Mouse (Mus musculus) kidney, postnatal 0 days (tissue): ENCODE data around the gene Abhd11. TPM values are rescaled to one million over a fixed set of nuclear protein-coding genes. Genes with fewer than 3 reads are reported as not detected.

Experiments
- ATAC-seq: fragments of 200-750 bp; cut with Nextera tagmentation; replicated peaks from 2 replicates; pipeline ENCODE4 v1.8.0; 2017; ENCODE audit warnings: low read depth, moderate number of reproducible peaks, moderate TSS enrichment, moderate library complexity; ENCODE audit not compliant: low FRiP score
- DNase-seq: peaks from one replicate; pipeline ENCODE4 v3.0.0-alpha.2; 2016; ENCODE audit warnings: low spot score
- H3K27ac ChIP-seq: fragments of 300-500 bp; sonication (generic); 2 replicates; pipeline ENCODE4 v1.5.1; 2014; ENCODE audit warnings: mild to moderate bottlenecking
- H3K27me3 ChIP-seq: fragments of 300-500 bp; sonication (generic); 2 replicates; pipeline ENCODE4 v1.6.1; 2014; ENCODE audit warnings: low read length, mixed read lengths; ENCODE audit not compliant: insufficient read depth
- H3K36me3 ChIP-seq: fragments of 300-500 bp; sonication (generic); 2 replicates; pipeline ENCODE4 v1.6.1; 2014; ENCODE audit warnings: low read length, mixed read lengths; ENCODE audit not compliant: insufficient read depth
- H3K4me1 ChIP-seq: fragments of 300-500 bp; sonication (generic); replicated peaks from 2 replicates; pipeline ENCODE4 v1.6.1; 2014; ENCODE audit warnings: antibody characterized with exemption, low read length, mixed read lengths; ENCODE audit not compliant: insufficient read depth
- H3K4me2 ChIP-seq: fragments of 300-500 bp; sonication (generic); 2 replicates; pipeline ENCODE4 v1.6.1; 2014; ENCODE audit warnings: mild to moderate bottlenecking, low read length, moderate library complexity, mixed read lengths
- H3K4me3 ChIP-seq: fragments of 300-500 bp; sonication (generic); replicated peaks from 2 replicates; pipeline ENCODE4 v1.5.1; 2014; ENCODE audit warnings: low read depth, low read length
- H3K9ac ChIP-seq: fragments of 300-500 bp; sonication (generic); 2 replicates; pipeline ENCODE4 v1.6.1; 2014; ENCODE audit warnings: low read depth, low read length
- H3K9me3 ChIP-seq: fragments of 300-500 bp; sonication (generic); replicated peaks from 2 replicates; pipeline ENCODE4 v1.6.1; 2016; ENCODE audit warnings: low read length, inconsistent platforms, mixed read lengths
- CTCF ChIP-seq: IDR thresholded peaks from 2 replicates; pipeline ENCODE4 v1.5.1; 2016; ENCODE audit warnings: antibody characterized with exemption, low read depth, mild to moderate bottlenecking, moderate library complexity
- WGBS: fragments of 180-500 bp; shearing (Covaris S2); extraction: QIAGEN DNeasy Blood & Tissue Kit; methylation state at CpG from one replicate; pipeline ENCODE4 v1.1.7; 2014; 5-methylcytosine and 5-hydroxymethylcytosine counted together
- polyA plus RNA-seq: library from polyadenylated mRNA; unstranded; fragments of >200 nt; fragmentation: Nextera tagmentation; extraction: Ambion mirVana; gene quantifications from 2 replicates; pipeline ENCODE4 v1.2.1, GENCODE M21; 2015

Gene Abhd11
- polyA plus RNA-seq, 1 experiment from 2014 or later = 93.7 TPM

DNA sequence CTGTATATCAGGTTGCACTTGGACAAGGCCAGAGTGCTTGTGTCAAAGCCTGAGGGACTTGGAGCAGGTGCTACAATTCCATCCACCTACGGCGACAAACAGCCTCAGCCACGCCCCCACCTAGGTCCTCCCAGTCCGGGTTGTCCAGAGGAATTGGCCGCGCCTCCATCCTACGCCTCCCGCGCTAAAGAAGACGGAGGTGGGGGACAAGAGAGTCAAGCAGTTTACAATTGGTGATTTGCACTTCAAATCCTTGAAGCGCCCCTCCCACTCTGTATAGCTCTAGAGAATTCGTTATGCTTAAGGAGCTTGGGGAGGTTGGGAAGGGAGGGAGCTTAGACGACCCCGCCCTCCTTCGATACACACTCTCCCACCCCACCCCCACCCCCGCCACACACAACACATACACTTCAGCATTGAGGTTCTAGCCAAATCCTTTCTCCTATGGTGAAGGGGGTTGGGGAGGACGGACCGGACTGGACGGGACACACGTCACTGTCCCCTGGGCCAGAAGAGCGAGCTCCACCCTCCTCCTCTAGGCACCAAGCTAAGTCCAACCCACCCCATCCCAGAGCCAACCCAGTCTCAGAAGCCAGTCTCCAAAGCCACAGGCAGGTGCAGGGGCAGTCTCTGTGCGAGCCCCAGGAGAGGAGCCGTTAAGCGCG lies 23.2 kb upstream of the Abhd11 start, which contains the start of gene Cldn3:
Gene Cldn3 (plus strand): TSS at position 582 of the 665 bp plus-strand sequence.
- Histone ChIP-seq H3K4me2 (peak within 1 kb of the TSS; percentile 57), H3K27me3 (peaks cover 29% of the 10 kb centered on the region), H3K9ac (peak within 1 kb of the TSS; percentile 63), H3K4me3 (peak within 1 kb of the TSS; percentile 35), H3K9me3 (no peaks in the 10 kb centered on the region), H3K4me1 (peaks cover 12% of the 10 kb centered on the region; the same call in 1 of the 2 replicates), H3K36me3 (no peaks in the 10 kb centered on the region), H3K27ac (peak within 1 kb of the TSS; percentile 89)
- ATAC-seq = peak; percentile 91
- WGBS = under 1% methylated on average over 25 of the region's 25 CpGs
- DNase-seq = peak; percentile 76
- no peak for TF ChIP-seq CTCF

- 4% methylated on average over 79 of the region's 79 CpGs for WGBS
- Histone ChIP-seq H3K27me3 (peaks cover 29% of the 10 kb centered on the region), H3K4me1 (peaks cover 12% of the 10 kb centered on the region; the same call in 1 of the 2 replicates), H3K4me3 (peak overlapping the region; percentile 35), H3K36me3 (no peaks in the 10 kb centered on the region), H3K27ac (peak overlapping the region; percentile 89), H3K9ac (peak overlapping the region; percentile 63), H3K4me2 (peak overlapping the region; percentile 57), H3K9me3 (no peaks in the 10 kb centered on the region)
- no peak for DNase-seq
- ATAC-seq = peak; percentile 11; the same call in 1 of the 2 replicates
- TF ChIP-seq CTCF = peak; percentile 35; the same call in 1 of the 2 replicates
Measured at GRCm38 (mm10) chr5:134986298-134987268, 22.4 kb upstream of the Abhd11 start.

DNA sequence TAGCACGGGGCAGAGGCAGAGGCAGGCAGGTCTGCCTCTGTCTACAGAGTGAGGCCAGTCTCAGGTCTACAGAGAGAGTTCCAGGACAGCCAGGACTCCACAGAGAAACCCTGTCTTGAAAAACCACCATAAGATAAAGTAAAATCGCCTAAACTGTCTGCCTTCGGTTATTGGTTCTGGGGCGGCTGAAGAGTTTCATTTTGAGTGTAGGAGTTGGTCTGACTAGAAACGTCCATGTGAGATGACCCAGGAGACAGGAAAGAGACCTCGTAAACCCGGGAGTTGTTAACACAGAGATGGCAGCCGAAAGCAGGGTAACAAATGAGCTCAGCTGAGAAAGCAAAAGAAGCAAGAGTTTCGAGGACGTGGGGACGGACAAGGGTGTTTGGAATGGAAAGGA lies 19.8 kb upstream of the Abhd11 start:
- ATAC-seq (no peak), DNase-seq (no peak)
- H3K4me3 ChIP-seq = no peak overlapping the region
- H3K36me3 ChIP-seq = no peaks in the 10 kb centered on the region
- H3K27me3 ChIP-seq = peaks cover 29% of the 10 kb centered on the region
- no peak overlapping the region for H3K4me2 ChIP-seq
- no peak overlapping the region for H3K9ac ChIP-seq
- TF ChIP-seq CTCF = no peak
- WGBS = 27% methylated on average over 11 of the region's 11 CpGs
- H3K4me1 ChIP-seq = peaks cover 12% of the 10 kb centered on the region; the same call in 1 of the 2 replicates
- no peaks in the 10 kb centered on the region for H3K9me3 ChIP-seq
- H3K27ac ChIP-seq = no peak overlapping the region

GRCm38 (mm10) chr5:134989741-134990140 lies 19.2 kb upstream of the Abhd11 start:
- no peak overlapping the region for H3K4me3 ChIP-seq
- H3K9me3 ChIP-seq = no peaks in the 10 kb centered on the region
- TF ChIP-seq CTCF = no peak

GRCm38 (mm10) chr5:134992566-134992965 lies 16.4 kb upstream of the Abhd11 start:
- Histone ChIP-seq H3K4me1 (peaks cover 3% of the 10 kb centered on the region; the same call in 1 of the 2 replicates), H3K4me3 (no peak overlapping the region), H3K4me2 (no peak overlapping the region), H3K27me3 (peaks cover 9% of the 10 kb centered on the region), H3K27ac (no peak overlapping the region), H3K9ac (no peak overlapping the region), H3K9me3 (no peaks in the 10 kb centered on the region), H3K36me3 (no peaks in the 10 kb centered on the region)
- 83% methylated on average over 5 of the region's 5 CpGs for WGBS
- DNase-seq (no peak), ATAC-seq (no peak)
- no peak for TF ChIP-seq CTCF

More at GRCm38 (mm10) chr5:134989741-134990140, 19.2 kb upstream of the Abhd11 start:
- Histone ChIP-seq H3K9ac (no peak overlapping the region), H3K4me1 (peaks cover 12% of the 10 kb centered on the region; the same call in 1 of the 2 replicates), H3K27me3 (peaks cover 29% of the 10 kb centered on the region), H3K4me2 (no peak overlapping the region), H3K27ac (no peak overlapping the region), H3K36me3 (no peaks in the 10 kb centered on the region)
- ATAC-seq = no peak
- DNase-seq = no peak
- 44% methylated on average over 6 of the region's 6 CpGs for WGBS

DNA sequence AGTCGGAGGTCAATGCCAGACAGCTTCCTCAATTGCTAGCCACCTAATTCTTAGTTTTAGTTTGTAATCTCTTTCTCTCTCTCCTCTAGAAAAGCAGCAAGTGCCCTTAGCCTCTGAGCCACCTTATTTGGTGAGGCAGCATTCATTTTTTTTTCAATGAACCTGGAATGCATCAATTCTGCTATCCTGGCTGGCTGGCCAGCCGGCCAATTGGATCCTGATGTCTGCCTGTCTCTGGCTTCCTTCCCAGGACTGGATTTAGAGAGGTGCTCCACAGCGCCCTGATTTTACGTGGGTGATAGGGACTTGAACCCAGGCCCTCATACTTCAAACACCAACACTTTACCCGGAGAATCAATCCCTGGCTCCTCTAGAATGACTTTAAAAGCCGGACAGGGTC lies 10.6 kb upstream of the Abhd11 start:
- Histone ChIP-seq H3K36me3 (no peaks in the 10 kb centered on the region), H3K27ac (no peak overlapping the region), H3K4me3 (no peak overlapping the region), H3K9me3 (no peaks in the 10 kb centered on the region), H3K27me3 (no peaks in the 10 kb centered on the region), H3K9ac (no peak overlapping the region), H3K4me2 (no peak overlapping the region), H3K4me1 (peaks cover 4% of the 10 kb centered on the region; the same call in 1 of the 2 replicates)
- no peak for DNase-seq
- no peak for TF ChIP-seq CTCF
- WGBS = 71% methylated on average over 6 of the region's 6 CpGs
- ATAC-seq = no peak
